Mouse (Mus musculus) hindbrain, embryonic 10.5 days (tissue): Measurements from ENCODE around the gene Tssk4. TPM values are rescaled to one million over a fixed set of nuclear protein-coding genes. Genes with fewer than 3 reads are reported as not detected.
A peak's percentile ranks its signal among the peaks of the same experiment; 100 is the strongest.

ENCODE experiments used
- DNase-seq: peaks from one replicate; pipeline ENCODE4 v3.0.0-alpha.2; 2017; ENCODE audit warnings: low spot score
- H3K27ac ChIP-seq: fragments of 300-500 bp; sonication (generic); 2 replicates; pipeline ENCODE4 v1.5.1; 2016; ENCODE audit warnings: mild to moderate bottlenecking, moderate library complexity
- H3K27me3 ChIP-seq: fragments of 300-500 bp; sonication (generic); 2 replicates; pipeline ENCODE4 v1.6.1; 2016; ENCODE audit warnings: mild to moderate bottlenecking; ENCODE audit not compliant: poor library complexity, insufficient read depth, severe bottlenecking
- H3K36me3 ChIP-seq: fragments of 300-500 bp; sonication (generic); 2 replicates; pipeline ENCODE4 v1.6.1; 2016; ENCODE audit warnings: mild to moderate bottlenecking, moderate library complexity
- H3K4me1 ChIP-seq: fragments of 300-500 bp; sonication (generic); replicated peaks from 2 replicates; pipeline ENCODE4 v1.6.1; 2016; ENCODE audit warnings: mild to moderate bottlenecking
- H3K4me3 ChIP-seq: fragments of 300-500 bp; sonication (generic); 2 replicates; pipeline ENCODE4 v1.5.1; 2016; ENCODE audit warnings: mild to moderate bottlenecking, moderate library complexity
- H3K9me3 ChIP-seq: fragments of 300-500 bp; sonication (generic); 2 replicates; pipeline ENCODE4 v1.6.1; 2016; ENCODE audit warnings: mild to moderate bottlenecking, moderate library complexity
- WGBS: fragments of 180-500 bp; shearing (Covaris S2); methylation state at CpG from one replicate; pipeline ENCODE4 v1.1.7; 2016; 5-methylcytosine and 5-hydroxymethylcytosine counted together
- polyA plus RNA-seq: library from polyadenylated mRNA; unstranded; fragments of >200 nt; fragmentation: Nextera tagmentation; extraction: Ambion mirVana; gene quantifications from 2 replicates; pipeline ENCODE4 v1.2.1, GENCODE M21; 2016

Gene Tssk4
- 0.40 and 0.97 TPM in 2 replicates for polyA plus RNA-seq

DNA sequence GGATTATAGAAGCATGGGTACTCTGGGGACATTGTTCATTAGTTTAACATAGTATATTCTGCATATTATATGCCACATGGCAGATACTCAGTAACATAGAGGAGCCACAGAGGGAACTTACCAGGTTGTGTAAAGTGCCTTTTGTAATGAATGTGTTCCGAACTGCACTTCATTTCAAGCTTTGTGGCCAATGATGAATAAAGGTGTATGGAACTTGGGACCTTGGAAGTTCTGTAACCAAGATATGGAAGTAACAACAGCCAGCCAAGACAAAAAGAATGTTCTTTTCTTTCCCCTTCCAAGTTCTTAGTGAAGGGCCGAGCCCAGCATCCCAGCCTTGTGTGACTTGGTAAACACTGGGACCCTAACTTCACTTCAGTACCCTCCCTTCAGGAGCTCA is at the start of gene Tssk4:
Gene Tssk4 (plus strand): TSS at position 301 of the 400 bp plus-strand sequence.
- peaks cover 5% of the 10 kb centered on the region for H3K4me1 ChIP-seq
- H3K27ac ChIP-seq, result no peak within 1 kb of the TSS
- peaks cover 19% of the 10 kb centered on the region for H3K36me3 ChIP-seq
- WGBS, result 88% methylated on average over 2 of the region's 2 CpGs
- no peaks in the 10 kb centered on the region for H3K9me3 ChIP-seq
- no peak for DNase-seq
- no peaks in the 10 kb centered on the region for H3K27me3 ChIP-seq
- no peak within 1 kb of the TSS for H3K4me3 ChIP-seq

GRCm38 (mm10) chr14:55603271-55603632 is 46.7 kb upstream of the Tssk4 start, which contains the start of gene Irf9:
Gene Irf9, plus strand, starts transcription at chr14:55603571.
- Histone ChIP-seq H3K27me3 (no peaks in the 10 kb centered on the region), H3K9me3 (no peaks in the 10 kb centered on the region), H3K4me3 (peak within 1 kb of the TSS; percentile 43), H3K36me3 (peaks cover 94% of the 10 kb centered on the region), H3K4me1 (peaks cover 16% of the 10 kb centered on the region), H3K27ac (peak within 1 kb of the TSS; percentile 77)
- no peak for DNase-seq
- WGBS, result 88% methylated on average over 7 of the region's 7 CpGs

DNA sequence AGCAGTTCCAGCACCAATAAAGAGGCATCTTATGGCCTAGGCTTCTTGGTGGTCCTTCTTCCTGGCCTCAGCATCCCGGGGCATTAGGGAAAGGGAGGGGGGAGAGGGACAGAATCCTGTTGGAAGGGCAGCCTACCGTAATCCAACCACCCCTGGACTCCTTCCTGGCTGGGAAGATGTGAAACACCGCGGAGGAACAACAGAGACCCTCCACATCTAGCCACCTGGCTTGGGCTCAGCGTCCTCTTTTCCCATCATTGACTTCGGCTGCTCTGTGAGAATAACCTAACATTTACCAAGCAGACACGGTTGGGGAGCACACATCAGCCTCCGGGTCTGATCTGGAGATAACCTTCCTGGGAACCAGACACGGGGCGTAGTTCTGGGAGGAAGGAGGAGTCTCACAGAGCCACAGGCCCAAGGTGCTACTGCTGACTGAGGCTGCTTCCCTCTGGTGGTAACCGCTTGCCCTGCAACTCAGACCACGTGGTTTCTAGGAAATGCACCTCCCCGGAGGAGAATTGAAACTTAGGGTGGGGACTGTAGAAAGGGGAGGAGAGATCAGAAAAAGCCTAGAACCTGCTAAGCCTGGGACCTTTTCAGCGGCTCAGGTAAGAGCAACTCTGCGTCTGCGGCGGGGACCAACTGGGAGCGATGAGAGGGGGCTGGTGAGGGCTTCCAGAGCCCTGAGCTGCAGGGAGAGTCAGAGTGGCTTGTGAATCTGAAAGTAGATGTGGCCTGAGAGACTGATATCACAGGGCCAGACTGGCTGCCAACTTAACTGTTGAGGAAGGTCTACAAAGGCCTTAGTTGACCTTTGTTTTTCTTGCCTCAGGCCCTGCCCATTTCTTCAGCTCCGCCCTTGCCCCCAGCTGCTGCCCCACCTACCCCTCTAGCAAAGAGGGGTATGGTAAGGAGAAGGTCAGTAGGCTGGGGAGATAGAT is 46.1 kb upstream of the Tssk4 start:
- Histone ChIP-seq H3K27me3 (no peaks in the 10 kb centered on the region), H3K4me3 (peak overlapping the region; percentile 43), H3K9me3 (no peaks in the 10 kb centered on the region), H3K4me1 (peaks cover 16% of the 10 kb centered on the region), H3K36me3 (peaks cover 94% of the 10 kb centered on the region), H3K27ac (peak overlapping the region; percentile 77)
- 21% methylated on average over 19 of the region's 19 CpGs for WGBS
- DNase-seq, result peak; percentile 84

DNA sequence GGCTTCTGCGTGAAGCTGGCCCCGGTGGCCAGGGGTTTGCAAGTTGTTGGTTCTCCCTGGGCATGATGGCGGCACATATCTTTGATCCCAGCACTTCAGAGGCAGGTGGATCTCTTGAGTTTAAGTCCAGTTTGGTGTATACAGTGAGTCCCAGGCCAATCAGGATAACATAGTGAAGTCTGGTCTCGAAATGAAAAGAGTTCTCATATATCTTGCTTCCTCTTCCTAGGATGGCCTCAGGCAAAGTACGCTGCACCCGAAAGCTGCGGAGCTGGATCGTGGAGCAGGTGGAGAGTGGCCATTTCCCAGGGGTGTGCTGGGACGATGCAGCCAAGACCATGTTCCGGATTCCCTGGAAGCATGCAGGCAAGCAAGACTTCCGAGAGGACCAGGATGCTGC is 45.2 kb upstream of the Tssk4 start:
- Histone ChIP-seq H3K4me3 (no peak overlapping the region), H3K27ac (no peak overlapping the region), H3K9me3 (no peaks in the 10 kb centered on the region), H3K36me3 (peaks cover 94% of the 10 kb centered on the region), H3K4me1 (peaks cover 16% of the 10 kb centered on the region), H3K27me3 (no peaks in the 10 kb centered on the region)
- 95% methylated on average over 11 of the region's 11 CpGs for WGBS
- DNase-seq, result no peak

GRCm38 (mm10) chr14:55605743-55606459 is 44.1 kb upstream of the Tssk4 start:
- H3K9me3 ChIP-seq, result no peaks in the 10 kb centered on the region
- DNase-seq, result no peak
- WGBS, result 93% methylated on average over 16 of the region's 16 CpGs
- no peak overlapping the region for H3K27ac ChIP-seq
- H3K4me1 ChIP-seq, result peaks cover 16% of the 10 kb centered on the region
- H3K27me3 ChIP-seq, result no peaks in the 10 kb centered on the region
- peaks cover 90% of the 10 kb centered on the region for H3K36me3 ChIP-seq
- H3K4me3 ChIP-seq, result no peak overlapping the region

DNA sequence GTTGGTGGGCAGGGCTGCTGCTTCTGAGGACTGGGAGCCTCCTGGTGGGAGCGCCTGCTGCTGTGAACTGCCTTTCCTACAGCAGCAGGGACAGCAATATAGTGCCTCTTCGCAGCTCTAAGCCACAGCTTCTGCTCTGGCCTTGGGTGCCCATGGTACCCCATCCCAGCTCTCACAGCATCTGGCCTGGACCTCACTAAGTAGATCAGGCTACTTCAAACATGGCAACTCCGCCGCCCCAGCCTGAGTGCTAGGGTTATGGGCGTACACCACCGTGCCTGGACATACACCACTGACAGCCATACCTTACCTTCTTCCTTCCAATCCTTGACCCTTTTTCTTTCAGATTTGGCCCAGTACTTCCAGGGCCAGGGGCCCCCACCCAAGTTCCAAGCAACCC is 41.6 kb upstream of the Tssk4 start:
- no peak overlapping the region for H3K4me3 ChIP-seq
- H3K4me1 ChIP-seq, result peaks cover 14% of the 10 kb centered on the region
- no peaks in the 10 kb centered on the region for H3K9me3 ChIP-seq
- H3K27me3 ChIP-seq, result no peaks in the 10 kb centered on the region
- DNase-seq, result no peak
- WGBS, result 95% methylated on average over 6 of the region's 6 CpGs
- H3K36me3 ChIP-seq, result peaks cover 66% of the 10 kb centered on the region
- no peak overlapping the region for H3K27ac ChIP-seq

GRCm38 (mm10) chr14:55613346-55613745 is 36.6 kb upstream of the Tssk4 start:
- WGBS, result 74% methylated on average over 6 of the region's 6 CpGs
- H3K27ac ChIP-seq, result no peak overlapping the region
- 0 out of 2 replicates have a peak, but pooled peaks cover under 1% of the 10 kb centered on the region for H3K27me3 ChIP-seq
- H3K4me1 ChIP-seq, result peaks cover 10% of the 10 kb centered on the region
- H3K4me3 ChIP-seq, result no peak overlapping the region
- no peak for DNase-seq
- H3K36me3 ChIP-seq, result peaks cover 22% of the 10 kb centered on the region
- no peaks in the 10 kb centered on the region for H3K9me3 ChIP-seq

DNA sequence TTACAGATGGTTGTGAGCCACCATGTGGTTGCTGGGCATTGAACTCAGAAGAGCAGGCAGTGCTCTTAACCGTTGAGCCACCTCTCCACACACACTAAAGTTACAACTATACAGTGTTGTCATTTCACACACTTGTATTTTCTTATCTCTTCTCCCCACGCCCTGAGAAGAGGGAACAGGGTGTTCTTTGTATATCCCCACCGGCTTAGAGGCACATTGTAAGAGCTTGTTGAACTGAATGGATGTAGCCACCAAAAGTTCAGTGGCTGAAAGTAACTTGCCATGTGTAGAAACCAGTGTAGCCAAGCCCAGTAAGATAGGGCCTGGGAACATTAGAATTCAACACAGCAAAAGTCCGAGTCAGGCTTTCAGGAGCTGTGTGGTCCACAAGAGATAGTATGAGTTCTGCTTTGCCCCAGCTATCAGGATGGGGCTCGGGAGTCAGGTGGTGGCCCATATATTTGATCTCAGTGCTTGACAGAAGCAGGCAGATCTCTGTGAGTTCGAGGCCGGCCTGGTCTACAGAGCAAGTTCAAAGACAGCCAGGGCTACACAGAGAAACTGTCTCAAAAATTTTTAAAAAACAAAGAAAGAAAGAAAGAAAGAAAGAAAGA is 35.3 kb upstream of the Tssk4 start:
- no peaks in the 10 kb centered on the region for H3K9me3 ChIP-seq
- DNase-seq, result no peak
- H3K4me3 ChIP-seq, result no peak overlapping the region
- no peak overlapping the region for H3K27ac ChIP-seq
- 84% methylated on average over 7 of the region's 7 CpGs for WGBS
- peaks cover 8% of the 10 kb centered on the region for H3K36me3 ChIP-seq
- peaks cover 17% of the 10 kb centered on the region for H3K4me1 ChIP-seq
- H3K27me3 ChIP-seq, result peaks cover 12% of the 10 kb centered on the region; the same call in 1 of the 2 replicates

DNA sequence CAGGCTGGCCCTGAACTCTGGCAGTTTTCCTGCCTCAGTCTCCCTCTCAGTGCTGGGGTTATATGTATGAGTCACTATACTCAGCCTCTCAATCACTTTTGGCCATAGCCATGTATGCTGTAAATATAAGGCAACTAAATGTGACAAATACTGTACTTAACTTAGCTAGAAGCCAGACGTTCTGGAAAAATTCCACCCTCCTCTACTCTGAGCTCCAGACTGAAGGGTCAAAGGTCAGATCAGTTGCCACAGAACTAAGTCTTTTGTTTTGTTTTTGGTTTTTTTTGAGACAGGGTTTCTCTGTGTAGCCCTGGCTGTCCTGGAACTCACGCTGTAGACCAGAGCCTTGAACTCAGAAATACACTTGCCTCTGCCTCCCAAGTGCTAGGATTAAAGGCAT is 34.1 kb upstream of the Tssk4 start:
- Histone ChIP-seq H3K9me3 (no peaks in the 10 kb centered on the region), H3K27me3 (peaks cover 14% of the 10 kb centered on the region; the same call in 1 of the 2 replicates), H3K36me3 (no peaks in the 10 kb centered on the region), H3K4me1 (peaks cover 17% of the 10 kb centered on the region), H3K4me3 (no peak overlapping the region), H3K27ac (no peak overlapping the region)
- DNase-seq, result no peak
- WGBS, result 39% methylated on average over 2 of the region's 2 CpGs

DNA sequence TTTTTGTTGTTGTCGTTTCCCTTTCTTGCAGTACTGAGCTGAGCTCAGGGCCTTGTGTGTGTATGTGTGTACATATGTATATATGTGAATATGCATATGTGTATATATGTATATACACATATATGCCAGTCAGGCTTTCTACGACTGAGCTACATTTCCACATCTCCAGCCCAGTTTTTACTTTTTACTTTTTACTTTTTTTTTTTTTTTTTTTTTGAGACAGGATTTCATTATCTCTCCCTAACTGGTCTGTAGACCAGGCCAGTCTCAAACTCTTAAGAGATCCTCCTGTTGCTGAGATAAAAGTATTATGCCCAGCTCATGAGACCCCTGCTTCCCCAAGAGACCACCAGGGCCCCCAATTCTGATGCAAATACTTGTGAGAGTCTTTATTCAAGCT is 33.1 kb upstream of the Tssk4 start:
- H3K27me3 ChIP-seq, result peaks cover 14% of the 10 kb centered on the region; the same call in 1 of the 2 replicates
- H3K4me1 ChIP-seq, result peaks cover 17% of the 10 kb centered on the region
- H3K27ac ChIP-seq, result no peak overlapping the region
- H3K36me3 ChIP-seq, result no peaks in the 10 kb centered on the region
- DNase-seq, result no peak
- WGBS, result 85% methylated on average over 2 of the region's 2 CpGs
- no peaks in the 10 kb centered on the region for H3K9me3 ChIP-seq
- no peak overlapping the region for H3K4me3 ChIP-seq

DNA sequence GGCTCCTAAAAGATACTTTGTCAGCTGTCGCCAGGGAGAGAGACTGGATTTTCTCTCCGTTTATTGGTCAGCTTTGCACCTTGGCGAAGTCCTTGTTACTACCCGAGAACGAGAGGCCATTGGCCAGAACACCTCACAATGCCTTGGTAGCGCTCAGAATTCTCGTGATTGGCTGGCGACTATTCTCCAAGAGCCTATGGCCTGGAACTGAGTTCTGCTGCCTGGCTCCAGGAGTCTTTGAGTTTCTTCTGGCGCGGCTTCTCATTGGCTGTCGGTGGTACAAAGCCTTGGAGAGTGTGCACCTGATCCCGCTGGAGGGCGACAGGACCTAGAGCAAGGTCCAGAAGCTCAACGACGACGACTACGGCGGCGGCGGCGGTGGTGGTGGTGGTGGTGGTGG is 32.2 kb upstream of the Tssk4 start, which contains the start of gene Rec8:
Gene Rec8 (plus strand): TSS at position 216 of the 400 bp plus-strand sequence.
- 26% methylated on average over 21 of the region's 21 CpGs for WGBS
- DNase-seq, result peak; percentile 62
- Histone ChIP-seq H3K27me3 (peaks cover 14% of the 10 kb centered on the region; the same call in 1 of the 2 replicates), H3K36me3 (no peaks in the 10 kb centered on the region; the same call in 1 of the 2 replicates), H3K4me3 (peak within 1 kb of the TSS; percentile 37), H3K4me1 (peaks cover 17% of the 10 kb centered on the region), H3K27ac (peak within 1 kb of the TSS; percentile 62), H3K9me3 (no peaks in the 10 kb centered on the region)

DNA sequence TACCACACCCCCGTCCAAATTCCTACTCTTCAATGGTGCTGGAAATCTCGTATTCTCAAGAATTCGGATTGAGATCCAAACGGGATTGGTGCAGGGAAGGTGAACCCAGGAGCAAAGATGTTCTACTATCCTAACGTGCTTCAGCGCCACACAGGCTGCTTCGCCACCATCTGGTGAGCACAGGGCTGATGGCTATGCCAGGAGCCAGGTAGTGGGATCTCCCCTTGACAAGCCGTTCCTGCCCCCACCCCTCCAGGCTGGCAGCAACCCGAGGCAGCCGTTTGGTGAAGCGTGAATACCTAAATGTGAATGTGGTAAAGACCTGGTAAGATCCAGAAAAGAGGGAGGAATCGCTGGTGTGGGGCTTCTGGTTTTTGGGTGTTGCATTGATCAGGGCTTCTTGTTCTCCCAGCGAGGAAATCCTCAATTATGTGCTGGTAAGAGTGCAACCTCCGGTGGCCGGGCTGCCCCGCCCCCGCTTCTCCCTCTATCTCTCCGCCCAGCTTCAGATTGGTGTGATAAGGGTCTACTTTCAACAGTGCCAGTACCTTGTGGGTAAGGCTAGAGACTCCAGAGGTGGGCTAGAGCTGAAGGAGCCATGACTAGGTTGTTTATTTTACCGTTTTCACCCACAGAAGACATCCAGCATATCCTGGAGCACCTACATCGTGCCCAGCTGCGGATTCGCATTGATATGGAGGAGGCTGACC is 31.3 kb upstream of the Tssk4 start:
- Histone ChIP-seq H3K4me1 (peaks cover 17% of the 10 kb centered on the region), H3K9me3 (no peaks in the 10 kb centered on the region), H3K27me3 (peaks cover 14% of the 10 kb centered on the region; the same call in 1 of the 2 replicates), H3K36me3 (peaks cover 1% of the 10 kb centered on the region), H3K27ac (peak overlapping the region; percentile 35; the same call in 1 of the 2 replicates), H3K4me3 (peak overlapping the region; percentile 37)
- no peak for DNase-seq
- WGBS, result 47% methylated on average over 22 of the region's 22 CpGs
